Mouse (Mus musculus) heart, postnatal 0 days (tissue): ENCODE measurements around the gene Trpv1.

ENCODE experiments used
- CTCF ChIP-seq: IDR thresholded peaks from 2 replicates; pipeline ENCODE4 v1.5.1; 2016; ENCODE audit warnings: antibody characterized with exemption, control low read depth, low read depth
- EP300 ChIP-seq: IDR thresholded peaks from 2 replicates; pipeline ENCODE4 v1.6.1; 2016; ENCODE audit warnings: antibody characterized with exemption, low read depth

DNA sequence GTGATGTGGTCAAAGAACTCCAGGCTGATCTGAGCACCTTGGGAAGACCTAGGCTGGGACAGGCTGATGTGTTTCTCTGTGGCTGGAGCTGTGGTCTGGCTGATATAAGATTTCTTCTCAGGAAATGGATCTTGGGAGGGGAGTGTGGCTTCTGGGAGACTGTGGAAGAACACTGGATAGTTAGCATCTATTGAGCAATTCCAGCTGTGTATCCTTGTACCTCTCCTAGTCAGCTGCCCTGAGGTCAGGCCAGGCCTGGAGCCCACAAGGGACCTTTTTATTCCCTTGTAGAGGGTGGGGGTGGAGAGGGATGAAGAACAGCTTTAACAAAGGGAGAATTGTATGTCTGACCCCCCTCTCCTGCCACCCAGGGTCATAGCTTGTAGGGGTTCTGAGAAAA is 50.3 kb downstream of the Trpv1 start:
- no peak for TF ChIP-seq CTCF
- TF ChIP-seq EP300 = no peak
